Mouse (Mus musculus): Measurements from ENCODE around the gene Smad6.

The Smad6 gene

DNA sequence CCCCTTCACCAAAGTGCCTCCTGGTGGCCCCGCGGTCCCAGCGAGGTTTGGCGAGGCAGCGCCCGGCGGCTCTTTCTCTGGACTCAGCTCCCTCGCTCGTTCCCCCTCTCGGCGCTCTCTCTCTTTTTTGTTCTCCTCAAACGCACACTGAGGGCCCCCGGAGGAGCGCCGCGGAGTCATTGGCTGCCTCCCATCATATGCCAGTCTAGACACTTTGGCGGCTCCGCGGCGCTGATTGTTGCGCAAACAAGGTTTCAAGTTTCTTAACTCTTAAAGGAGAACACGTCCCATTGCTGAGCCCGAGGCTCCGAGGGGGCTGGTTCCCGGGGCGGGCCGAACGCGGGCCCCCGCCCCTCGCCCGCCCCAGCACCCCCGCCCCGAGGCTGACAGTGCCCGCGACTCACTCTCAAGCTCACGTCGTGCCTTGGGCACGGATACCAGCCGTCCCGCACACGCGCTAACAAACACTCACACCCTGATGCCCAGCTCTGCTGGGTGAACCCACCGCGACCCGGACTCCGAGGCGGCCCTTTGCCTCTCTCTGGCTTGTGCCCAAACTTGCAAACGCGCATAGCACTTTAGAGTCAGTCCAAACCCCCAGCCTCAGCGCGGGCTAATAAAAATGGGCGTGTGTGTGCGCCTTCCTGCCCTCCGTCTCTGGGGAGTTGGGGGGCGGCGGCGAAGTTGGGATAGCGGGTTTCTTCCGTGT, at the start of gene Smad6:
Gene Smad6 (minus strand): TSS at position 207 of the 709 bp plus-strand sequence.
- DNase-seq (ENCODE audit: low spot score) = peak; percentile 65

DNA sequence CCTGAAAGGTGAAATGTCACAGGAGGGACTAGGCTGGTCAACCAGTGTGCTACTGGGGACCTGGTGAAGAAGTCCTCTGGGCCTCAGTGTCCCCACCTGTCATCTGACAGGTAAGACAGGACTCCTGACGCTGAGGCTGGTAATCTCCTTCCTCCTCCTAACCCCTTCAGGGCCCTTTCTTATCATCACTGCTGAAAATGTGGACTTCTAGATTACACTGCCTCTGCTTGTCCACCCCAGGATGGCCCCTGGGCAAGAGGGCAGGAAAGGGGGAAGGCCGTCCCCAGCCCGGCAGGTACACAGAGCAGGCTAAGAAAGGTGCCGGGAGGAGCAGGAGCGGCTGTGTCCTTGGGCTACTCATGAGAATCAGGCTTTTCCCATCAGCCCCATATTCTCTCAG, 48.8 kb upstream of the Smad6 start:
- DNase-seq (ENCODE audit: low spot score) = peak; percentile 65

DNA sequence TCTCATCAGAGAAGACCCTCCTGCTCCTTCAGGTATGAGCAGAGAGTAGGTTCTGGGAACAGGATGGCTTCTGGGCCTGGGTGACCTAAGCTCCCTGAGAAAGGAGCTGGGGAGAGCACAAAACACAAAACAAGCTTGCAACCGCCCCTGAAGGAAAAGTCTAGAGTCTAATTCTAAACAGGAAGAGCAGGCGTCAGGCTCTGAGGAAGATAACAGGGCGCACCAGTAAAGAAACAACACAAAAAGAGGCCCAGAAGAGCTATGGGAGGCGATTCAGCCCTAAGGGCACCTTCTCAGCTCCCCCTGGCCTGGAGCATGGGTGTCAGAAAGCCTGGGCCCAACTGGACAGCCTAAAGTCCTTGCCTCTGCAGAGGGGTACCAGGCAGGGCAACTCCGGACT, 47.3 kb upstream of the Smad6 start:
- no peak for DNase-seq (ENCODE audit: low spot score)

DNA sequence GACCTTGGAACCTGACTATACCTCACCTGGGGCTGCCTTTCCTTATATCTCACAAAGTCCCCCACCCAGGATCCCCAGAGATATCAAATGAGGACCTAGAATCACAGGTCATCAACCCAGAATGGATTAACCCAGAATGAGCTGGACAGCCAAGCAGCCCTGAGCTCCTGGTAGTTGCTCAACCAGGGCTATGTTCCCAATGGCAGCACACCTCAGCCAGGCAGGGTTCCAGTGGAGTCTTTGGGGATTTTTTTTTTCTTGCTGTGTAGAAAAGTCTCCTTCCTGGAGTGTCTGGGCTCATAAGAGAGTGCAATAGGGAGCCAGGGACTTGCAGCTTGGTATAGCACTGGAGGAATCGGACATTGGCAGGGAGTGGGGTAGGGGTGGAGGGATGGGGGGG, 46.7 kb upstream of the Smad6 start:
- DNase-seq (ENCODE audit: low spot score) = no peak

DNA sequence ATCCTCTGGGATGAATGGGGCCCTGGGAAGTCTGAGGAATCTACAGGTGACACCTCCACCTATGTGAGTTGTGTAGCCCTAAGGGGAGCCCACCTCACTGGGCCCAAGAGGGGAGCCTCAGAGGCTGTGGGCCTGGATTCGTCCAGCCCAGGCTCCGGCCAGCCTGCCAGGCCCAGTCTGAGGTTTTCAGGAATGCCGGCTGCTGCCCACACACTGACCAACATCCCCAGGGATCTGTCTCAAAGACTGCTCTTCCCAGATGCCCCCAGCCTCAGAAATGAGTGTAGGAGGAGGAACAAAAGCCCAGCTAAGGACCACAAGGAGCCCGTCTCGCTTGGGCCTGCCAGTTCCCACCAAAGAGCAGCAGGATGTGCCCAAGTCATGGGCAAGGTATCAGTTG, 45.9 kb upstream of the Smad6 start:
- DNase-seq (ENCODE audit: low spot score) = no peak

DNA sequence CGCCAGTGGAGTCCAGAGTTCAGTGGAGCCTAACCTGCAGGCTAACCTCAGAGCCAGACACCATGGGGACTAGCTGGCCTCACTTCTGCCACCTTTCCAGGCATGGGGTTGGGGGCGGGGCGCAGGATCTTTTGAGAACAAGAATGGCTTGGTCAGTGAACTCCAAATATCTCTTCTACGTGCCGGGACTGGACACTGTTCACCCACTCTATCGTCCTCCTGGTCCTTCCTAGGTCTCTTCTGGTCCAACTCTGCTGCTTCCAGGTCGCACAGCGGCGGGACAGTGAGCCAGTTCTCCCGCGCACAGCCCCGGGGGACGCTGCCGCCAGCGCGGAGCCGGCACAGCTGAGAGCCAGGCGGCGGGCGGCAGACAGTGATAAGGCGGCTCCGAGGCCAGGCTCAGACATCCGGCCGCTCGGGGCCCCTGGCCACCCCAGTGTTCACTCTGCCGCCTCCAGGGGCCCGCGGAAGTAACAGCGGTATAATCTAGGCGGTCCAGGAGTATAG, 38.2 kb upstream of the Smad6 start:
- peak; percentile 74 for DNase-seq (ENCODE audit: low spot score)

DNA sequence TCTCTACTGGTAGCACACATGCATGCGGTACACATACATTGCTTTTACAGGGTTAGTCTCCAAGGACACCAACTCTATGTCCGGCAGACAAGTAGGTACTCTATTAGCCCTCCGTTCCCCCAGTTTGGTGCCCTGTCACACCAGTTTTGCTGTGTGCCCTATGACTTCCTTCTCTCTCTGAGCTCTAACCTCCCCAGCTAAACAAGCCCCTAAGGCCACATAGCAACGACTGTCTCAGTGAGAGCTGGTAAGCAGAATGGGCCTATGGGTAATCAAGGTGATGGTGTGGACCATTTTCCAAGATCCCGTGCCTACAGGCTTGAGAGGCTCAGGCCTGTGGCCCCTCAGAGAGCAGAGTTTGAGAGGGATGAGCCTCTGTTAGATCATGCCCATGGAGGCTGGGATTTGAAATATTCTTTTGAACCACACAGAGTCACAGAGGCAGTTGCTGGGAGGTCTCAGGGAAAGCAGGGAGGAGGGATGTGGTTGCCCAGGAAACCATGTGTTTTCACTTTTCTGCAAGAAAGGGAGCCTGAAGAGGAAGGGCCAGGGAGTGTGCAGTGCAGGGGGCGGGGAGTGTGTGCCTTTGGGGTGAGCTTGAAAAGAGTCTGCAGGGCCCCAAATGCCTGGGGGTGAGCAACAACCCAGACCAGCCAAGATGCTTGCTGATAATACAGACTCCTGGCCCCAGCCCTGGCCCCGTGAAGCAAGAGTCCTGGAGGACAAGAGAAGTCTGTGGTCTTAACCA, 36.2 kb upstream of the Smad6 start:
- no peak for DNase-seq (ENCODE audit: low spot score)

DNA sequence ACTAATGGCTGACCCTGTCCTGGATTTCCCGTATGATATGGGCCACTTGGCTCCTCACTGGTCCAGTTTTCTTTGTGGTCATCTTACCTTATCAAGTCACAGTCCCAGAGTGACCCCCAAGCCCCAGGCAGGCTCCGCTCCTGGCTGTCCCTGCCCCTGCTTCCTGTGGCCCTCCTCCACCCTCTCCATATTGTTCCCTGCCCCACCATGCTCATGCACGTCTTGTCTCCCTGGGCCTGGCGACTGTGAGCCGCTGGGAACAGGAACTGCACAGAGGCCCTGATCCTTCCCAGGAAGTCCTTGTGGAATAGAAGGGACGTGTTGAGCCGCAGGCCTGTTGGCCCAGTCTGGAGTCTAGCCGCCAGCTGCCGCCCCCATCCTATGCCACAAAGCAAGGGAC, 33.3 kb upstream of the Smad6 start:
- DNase-seq (ENCODE audit: low spot score) = no peak

DNA sequence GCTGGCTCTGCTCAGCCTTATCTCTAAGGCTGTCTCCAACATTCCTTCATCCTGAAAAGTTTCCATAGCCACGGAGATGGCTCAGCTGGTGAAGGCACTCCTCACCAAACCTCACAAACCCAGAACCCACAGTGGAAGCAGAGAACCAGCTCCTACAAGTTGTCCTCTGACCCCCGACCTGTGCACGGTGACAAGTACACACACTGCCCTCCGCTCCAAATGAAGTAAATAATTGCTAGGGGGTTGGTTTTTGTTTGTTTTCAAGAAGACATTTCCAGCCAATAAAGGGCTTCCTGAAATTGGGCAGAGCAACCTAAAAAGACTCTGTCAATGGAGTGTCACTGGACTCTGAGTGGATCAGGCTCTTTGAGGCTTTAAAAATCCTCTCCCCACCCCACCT, 31.9 kb upstream of the Smad6 start:
- DNase-seq (ENCODE audit: low spot score) = no peak

DNA sequence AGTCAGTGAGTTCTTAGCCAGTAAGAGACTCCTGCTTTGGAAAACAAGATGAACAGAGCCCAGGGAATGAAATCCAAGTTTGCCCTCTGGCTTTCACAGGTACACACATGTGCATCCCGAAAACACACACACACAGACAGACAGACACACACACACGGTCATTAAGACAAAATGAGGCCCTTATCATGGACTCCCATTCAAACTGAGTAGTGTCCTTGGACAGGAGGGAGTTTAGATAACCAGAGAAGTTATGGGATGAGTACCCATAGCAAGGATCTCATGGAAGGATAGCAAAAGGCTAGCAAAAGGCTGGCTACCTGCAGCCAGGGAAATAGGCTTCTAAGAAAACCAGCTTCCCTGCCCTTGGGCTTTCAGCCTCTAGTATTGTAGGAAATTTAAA, 29.4 kb upstream of the Smad6 start:
- no peak for DNase-seq (ENCODE audit: low spot score)

DNA sequence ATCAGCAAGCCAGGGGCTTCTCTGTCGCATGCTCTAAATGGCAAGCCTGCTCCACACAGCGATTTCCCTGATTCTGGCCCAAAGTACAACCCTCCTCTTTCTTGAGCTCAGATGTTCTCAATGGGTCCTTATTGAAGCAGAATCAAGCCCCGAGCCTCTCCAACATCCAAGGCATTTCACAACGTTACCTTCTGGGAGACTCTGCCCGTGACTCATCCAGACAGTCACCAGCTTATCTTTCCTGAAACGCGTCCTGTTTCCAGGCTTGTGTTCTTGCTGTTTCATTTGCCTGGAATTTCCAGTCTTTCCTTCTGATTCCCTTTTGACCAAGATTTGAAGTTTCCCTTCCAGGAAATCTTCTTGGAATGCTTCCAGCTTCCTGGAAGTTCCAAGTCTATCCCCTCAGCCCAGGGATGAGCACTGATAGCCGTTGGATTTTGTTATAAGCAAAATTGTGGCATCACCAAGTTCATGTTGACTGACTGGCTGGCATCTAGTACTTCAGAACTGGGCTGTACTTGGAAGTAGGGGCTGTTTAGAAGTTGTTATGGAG, 28.7 kb upstream of the Smad6 start:
- DNase-seq (ENCODE audit: low spot score) = no peak

DNA sequence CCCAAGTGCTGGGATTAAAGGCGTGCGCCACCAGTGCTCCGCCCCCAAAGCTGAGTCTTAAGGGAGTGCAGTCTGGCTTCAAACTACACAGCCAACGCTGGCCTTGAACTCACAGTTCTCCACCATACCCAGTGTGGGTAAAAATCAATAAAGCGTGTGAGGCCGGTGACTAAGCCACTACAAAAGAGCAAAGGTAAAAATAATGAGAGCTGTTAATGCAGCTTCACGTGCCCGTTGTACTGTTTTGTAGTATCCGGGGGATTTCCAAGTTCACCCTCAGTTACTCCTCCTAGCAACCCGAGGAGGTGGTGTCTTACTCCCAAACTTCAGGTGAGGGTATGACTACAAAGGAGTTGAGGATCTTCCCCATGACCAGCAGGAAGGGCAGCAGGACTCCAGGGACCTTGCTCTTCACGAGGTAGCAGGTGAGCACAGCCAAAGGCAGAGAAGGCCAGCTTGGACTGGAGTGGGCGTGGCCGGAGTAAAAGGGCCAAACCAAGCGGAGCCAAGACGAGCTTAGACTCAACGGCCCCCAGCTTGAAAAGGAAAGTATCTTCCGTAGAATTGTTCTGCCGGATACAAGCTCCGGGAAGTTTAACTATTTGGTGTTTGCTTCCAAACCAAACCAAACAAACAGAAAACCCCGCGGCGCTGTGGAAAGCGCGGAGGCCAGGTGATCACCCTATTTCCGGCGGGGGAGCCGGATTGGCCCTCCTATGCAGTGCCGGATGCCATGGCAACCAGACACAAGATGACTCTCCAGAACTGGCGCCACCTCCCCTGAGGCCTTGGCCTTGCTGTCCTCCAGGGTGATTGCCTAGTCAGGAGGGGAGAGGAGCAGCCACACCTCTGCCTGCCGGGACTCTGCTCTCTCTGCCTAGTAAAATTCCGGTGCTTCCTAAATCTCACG, 27.9 kb upstream of the Smad6 start:
- DNase-seq (ENCODE audit: low spot score) = peak; percentile 93

DNA sequence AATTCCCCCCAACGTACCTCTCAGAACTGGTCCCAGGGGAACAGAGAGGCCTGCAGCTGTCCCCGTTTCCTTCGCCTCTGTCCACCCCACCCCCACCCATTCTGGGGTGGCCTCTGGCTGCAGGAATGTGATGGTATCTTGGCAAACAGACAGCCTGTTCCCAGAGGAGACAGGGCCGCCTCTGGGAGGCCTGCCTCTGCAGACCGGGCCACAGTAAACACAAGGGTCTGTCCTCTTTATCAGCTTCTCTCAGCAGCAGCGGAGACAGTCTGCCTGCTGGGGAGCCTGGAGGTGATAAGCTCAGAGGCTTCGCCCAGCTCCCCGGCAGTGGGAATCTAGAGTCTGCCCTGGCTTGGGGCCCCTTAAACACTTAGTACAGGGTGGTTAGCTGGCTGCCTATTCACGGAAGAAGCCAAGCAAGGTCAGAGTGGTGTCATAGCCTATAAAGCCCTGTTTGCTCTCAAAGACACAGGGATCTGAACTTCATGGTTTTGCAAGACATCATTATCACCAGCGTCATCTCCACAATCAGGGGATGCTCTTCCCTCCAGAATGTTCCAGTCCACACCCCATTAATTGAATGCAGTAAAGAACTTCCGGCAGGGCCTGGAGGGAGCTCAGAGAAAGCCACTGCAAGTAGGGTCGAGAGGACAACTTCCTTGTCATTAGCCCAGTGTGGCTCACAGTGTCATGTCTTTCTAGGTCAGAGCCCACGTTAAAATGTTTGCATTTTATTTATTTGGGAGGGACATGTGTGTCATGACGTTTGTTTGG, 23.4 kb upstream of the Smad6 start:
- peak; percentile 93 for DNase-seq (ENCODE audit: low spot score)

DNA sequence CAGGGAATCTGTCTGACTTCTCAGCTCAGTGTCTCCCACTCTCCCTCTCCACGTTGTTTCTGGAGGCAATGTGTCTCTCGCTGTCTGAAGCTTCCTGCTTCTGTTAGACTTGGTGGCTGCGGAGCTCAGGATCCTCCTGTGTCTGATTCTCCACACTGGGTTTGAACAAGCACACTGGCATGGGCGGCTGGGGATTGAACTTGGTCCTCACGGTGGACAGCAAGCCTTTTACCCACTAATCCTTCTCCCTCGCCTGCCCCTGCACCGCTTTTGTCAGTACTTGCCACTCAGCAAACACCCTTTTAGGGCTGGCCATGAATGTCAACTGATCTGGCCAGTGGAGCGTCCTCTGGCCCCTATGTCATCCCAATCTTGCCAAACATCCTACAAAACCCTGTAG, 22.5 kb upstream of the Smad6 start:
- no peak for DNase-seq (ENCODE audit: low spot score)

DNA sequence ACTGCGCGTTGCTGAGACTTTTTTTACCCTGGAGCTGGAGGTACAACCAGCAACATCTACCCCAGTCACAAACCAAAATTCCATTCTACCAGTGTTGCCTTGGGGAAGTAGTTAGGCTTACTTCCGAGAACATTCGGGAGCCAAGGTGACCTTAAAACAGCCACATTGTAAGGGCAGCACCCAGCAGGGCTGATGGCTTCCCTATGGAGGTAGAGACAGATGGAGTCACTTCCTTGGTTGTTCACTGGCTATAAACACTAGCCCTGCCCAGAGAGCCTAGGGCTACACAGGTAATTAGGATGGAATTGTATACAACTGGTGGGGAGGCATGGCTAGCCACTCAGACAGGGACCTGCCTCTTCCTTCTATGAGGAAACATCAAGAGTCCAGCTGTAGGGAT, 21.1 kb upstream of the Smad6 start:
- no peak for DNase-seq (ENCODE audit: low spot score)

DNA sequence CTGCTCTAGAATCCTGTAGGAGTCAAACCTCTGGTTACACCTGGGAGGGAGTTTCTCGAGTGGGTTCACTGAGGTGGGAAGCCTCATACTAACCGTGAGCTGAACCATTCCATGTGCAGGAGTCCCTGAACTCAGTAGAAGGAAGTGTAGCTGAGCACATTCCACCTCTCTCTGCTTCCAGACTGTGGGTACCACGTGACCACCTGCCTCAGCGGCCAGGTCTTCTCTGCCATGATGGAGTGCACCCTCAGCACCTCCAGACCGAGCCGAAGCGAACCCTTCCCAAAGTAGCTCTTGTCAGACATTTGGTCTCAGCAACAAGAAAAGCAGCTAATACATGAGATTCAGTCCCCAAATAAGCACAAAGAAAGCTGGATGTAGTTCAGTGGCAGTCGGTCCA, 20.4 kb upstream of the Smad6 start:
- DNase-seq (ENCODE audit: low spot score) = no peak

DNA sequence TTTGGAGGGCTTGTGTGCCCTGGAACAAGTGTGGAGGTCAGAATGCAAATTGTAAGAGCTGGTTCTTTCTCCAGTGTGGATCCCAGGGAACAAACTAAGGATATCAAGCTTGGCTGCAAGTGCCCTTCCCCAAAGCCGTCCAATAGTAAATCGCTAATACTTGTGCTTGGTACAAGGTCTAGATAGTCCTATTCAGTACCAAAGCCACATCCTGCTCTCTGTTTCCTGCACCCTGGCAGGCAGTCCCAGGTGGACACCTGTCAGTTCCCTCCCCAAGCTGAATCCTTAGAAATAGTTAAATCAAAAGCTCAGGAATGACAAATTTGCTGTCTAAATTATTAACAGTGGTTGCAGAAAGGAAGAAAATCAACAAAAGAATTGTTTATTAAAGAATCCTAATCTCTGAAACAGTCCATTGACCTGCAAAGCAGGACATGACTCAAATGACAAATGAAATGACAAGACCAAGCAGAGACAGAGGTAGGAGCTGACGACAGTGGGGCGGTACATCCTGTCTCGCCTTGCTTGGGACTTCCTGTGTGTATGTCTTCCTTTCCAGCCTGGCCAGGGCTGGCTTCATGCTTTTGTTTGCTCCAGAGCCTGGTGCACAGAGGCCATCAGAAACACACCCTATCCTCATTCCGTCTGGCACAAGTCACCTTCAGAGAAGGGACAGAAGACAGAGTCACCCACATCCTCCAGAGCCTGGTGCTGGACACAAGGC, 8.2 kb upstream of the Smad6 start:
- no peak for DNase-seq (ENCODE audit: low spot score)

DNA sequence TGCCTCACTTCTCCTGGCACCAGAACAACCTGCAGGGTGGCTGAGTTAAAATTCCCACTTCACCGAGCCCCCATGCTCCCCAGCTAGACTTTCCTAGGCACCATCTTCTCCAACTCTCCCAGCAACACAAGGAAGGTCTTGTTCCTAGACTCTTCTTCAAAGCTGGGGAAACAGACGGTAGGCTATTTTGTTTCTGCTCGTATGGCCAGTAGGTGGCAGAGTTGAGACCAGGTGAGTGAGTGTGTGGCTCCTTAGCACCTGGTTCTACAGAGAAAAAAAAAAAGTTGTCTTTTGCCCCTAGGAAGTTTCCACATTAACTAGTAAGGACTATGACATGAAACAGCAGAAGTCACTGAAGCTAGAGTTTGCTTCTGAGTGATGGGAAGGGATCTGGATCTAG, 3.7 kb upstream of the Smad6 start:
- peak; percentile 66 for DNase-seq (ENCODE audit: low spot score)

DNA sequence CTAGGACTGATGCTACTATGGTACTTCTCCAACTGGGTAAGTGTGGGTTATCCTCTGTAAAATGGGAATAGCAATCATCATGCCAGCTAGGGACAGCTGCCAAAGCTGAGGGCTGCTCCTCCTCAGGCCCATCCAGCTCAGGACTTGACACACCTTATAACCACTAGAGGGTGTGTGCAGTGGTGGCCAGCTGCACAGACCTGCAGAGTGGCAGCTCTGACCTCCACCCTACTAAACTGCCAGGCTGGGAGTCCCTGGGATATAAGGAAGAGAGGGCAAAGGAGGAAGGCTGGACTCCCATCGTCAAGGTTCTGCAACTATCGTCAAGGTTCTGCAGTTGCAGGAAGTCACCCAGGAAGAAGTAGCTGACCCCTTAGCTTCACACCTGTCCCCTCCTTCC, 3.1 kb upstream of the Smad6 start:
- DNase-seq (ENCODE audit: low spot score) = no peak

DNA sequence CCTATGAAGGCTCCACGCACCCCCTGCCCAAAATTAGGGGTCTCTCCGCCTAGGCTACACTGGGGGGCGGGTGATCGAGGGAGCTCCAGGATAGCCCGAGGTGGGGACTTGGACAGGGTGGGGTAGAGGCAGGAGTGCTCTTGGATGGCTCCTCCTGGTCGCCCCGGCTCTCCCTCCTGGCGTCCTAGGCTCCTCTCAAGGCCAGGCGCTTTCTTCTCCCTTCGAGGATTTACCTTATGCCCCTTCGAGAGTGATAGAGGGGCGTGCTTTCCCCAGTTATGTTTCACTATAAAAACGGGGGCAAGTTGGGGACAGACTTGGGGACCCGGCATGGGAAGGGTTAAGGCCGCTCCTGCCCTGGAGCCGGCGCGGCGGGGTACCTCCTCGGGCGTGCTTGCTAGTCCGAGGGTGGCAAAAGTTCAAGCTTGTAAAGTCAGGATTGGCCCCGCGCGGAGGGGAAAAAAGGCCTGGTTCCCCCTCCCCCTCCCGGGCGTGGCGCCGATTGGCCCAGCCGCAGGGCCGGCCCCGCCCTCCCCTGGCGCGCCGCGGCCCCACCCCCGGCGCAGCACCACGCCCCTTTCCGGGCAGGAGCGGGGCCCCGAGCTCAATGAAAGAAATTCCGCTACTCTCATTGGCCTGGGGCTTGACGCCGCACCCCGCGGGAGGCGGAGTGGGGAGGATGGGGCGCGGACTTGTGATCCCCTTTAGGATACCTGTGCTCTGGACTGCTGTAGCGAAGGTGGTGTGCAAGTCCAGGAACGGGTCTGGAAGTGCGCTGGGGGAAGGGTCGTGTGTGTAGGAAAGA, 905 bp upstream of the Smad6 start:
- DNase-seq (ENCODE audit: low spot score) = peak; percentile 85

Data from c-Kit-positive CD71-positive TER-119-positive erythroid progenitor cells, embryonic 14.5 days (primary cell).